Mouse (Mus musculus): Measurements from ENCODE around the gene Coq10a.

DNA sequence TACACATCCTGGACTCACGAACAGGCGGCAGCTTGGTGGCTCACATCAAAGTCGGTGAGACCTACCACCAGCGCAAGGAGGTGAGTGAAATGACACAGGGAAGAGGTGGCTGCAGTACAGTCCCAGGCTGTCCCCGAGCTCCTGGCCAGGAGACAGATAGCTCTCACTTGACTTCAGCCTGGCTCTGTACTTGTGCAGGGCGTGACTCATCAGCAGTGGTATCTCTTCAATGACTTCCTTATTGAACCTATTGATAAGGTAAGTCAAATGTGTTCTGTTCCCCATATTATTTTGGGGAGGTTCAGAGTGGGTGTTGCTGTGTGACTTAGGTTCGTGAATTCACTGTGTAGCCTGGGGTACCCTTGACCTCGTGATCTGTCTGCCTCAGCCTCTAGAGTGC is 53.2 kb downstream of the Coq10a start:
- TF ChIP-seq POLR2A (IDR thresholded peaks at IDR 0.05; ENCODE audit: borderline replicate concordance, control insufficient read depth, low read depth, low read length) (no peak), CTCF (IDR thresholded peaks at IDR 0.05; ENCODE audit: control insufficient read depth, insufficient read depth, low read length) (no peak)
